Mouse (Mus musculus) frontal cortex, postnatal 36 days (tissue): ENCODE measurements at regions not wholly inside any gene's neighbourhood (a gene's known extent, or its start where the extent isn't known, plus 50 kb on each side); places are given as distances from the start of the nearest gene placed in this dataset.

Experiments used
- DNase-seq, 2 experiments: peaks; one replicate each; pipeline ENCODE4 v3.0.0; 2022; ENCODE audit warnings: low spot score in 2 of 2

DNA sequence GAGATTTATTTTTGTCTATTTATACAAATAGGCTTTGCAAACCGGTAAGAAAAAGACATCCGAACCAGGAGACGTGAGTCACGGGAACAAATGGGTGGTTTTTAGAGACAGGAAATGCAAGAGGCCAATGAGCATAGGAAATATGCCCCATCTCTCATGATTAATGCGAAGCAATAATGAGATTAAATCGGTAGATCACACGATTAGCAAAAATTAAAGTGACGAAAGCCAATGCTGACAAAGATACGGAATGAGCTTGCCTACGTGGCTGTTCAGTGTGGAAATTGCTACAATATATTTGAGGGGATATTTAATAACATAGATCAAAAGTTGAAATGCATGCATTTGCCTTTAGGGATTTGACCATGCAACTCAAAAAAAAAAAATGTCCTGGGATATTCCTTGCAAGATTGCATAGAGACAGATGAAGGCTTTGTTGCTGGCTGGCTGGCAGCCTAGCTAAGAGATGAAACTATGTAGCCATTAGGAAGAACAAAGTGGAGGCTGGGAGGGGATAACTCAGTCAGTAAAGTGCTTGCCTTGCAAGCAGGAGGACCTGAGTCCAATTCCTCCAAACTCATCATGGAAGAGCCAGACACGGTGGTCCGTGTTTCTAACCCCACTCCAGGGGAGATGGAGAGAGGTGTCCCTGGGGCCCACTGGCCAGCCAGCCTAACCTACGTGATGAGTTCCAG, 60.2 kb upstream of the Unc5b start:
- no peak for DNase-seq

GRCm38 (mm10) chr10:60889792-60890191, 58.4 kb upstream of the Unc5b start:
- DNase-seq: no peak

DNA sequence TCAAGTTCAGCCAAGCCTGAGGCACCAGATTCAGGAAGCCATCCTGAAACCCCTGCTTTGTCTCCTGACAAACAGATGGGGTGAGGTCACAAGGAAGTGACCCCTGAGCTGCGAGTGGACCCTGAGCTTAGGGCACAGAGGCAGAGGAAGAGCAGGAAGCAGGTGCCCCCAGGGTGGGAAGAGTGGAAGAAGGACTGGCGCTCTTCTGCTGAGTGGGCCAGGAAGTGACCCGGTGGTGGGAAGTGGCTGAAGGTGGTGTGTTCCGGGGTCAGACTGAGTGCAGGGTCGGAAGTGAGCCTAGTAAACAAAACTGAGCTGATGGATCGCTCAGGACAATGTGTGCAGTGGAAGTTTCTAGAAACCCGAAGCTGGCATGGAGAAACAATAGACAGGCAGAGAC, 57.2 kb upstream of the Unc5b start:
- no peak for DNase-seq

DNA sequence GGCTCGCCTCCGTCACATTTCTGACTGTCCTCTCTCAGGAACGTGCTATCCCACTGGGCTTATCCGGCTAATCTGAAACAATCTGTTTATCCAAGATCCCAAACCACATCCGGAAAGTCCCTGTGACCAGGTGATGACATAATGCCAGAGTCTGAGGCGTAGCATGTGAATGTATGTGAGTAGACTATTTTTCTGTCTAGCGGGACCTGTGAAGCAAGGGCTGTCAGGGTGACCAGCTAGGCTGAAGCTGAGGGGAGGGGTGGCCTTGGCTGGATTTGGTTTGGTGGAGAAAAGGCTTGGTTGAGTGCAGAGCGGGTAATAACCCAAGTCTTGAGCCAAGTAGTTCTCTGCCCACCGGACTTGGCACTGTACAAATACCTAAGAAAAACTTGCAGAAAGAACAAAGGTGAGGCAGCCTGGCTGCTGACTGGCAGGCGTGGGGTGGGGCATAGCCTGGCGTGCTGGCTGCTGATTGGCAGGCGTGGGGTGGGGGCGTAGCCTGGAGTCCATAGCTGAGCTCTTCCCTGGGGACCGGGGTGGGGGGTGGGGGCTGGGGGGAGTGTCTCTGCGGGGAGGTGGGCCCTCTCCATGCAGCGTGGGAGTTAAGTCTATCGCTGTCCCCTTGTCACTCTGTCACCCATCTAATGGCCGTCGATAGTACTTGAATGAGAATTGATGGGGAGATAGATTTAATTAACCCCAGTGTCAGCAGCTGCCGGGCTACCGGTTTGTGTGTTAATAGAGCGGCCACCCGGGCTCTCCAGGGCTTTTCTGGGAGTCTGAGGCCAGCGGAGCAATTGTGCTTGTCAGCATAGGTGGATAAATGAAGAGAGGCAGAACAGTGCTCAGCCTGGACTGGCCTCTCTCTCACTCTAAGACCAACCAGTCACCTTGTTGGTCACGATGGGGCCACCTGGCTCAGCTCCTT, 54.2 kb upstream of the Unc5b start:
- DNase-seq: no peak

DNA sequence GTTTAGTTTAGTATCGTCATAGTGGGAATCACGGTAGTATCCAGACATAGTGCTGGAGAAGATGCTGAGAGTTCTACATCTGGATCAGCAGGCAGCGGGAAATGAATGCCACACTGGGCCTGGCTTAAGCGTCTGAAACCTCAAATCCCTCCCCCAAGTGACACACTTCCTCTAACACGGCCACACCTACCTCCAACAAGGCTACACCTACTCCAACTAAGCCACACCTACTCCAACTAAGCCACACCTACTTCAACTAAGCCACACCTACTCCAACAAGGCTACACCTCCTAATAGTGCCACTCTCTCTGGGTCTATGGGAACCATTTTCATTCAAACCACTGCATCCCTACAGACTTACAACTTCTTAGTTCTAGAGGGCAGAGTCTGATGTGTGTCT, 53.4 kb upstream of the Unc5b start:
- no peak for DNase-seq
